Mouse (Mus musculus): ENCODE results near the gene Rsl1. TPM values are rescaled to one million over a fixed set of nuclear protein-coding genes. Genes with fewer than 3 reads are reported as not detected.

Gene Rsl1
- 0.14 and 0.71 TPM in 2 replicates for polyA plus RNA-seq (2012; ENCODE audit: low replicate concordance)

GRCm38 (mm10) chr13:67172991-67173722 lies at the start of gene Rsl1:
TSS of gene Rsl1 (plus strand) at chr13:67173182.

GRCm38 (mm10) chr13:67194340-67194894 lies 21.4 kb downstream of the Rsl1 start, which contains the start of gene Zfp455:
TSS of gene Zfp455 (plus strand) at chr13:67194506.

Other genes with a start within 250 kb of the Rsl1 start
- 0.26 and 0.58 TPM in 2 replicates for gene Zfp712, start 112.0 kb upstream of the Rsl1 start, polyA plus RNA-seq (2012; ENCODE audit: low replicate concordance)
- 0.07 TPM in 1 of 2 replicates, not detected in the other for gene Zfp708, start 75.2 kb upstream of the Rsl1 start, polyA plus RNA-seq (2012; ENCODE audit: low replicate concordance)
- 0.45 TPM in 1 of 2 replicates, not detected in the other for gene Gm28557, start 64.6 kb upstream of the Rsl1 start, polyA plus RNA-seq (2012; ENCODE audit: low replicate concordance)
- gene Rslcan18, start 56.9 kb upstream of the Rsl1 start, polyA plus RNA-seq (2012; ENCODE audit: low replicate concordance), result not detected in 2 replicates
- gene Zfp759, start 51.5 kb upstream of the Rsl1 start, polyA plus RNA-seq (2012; ENCODE audit: low replicate concordance), result 0.11 and 0.45 TPM in 2 replicates
- gene Zfp455, start 21.3 kb downstream of the Rsl1 start, polyA plus RNA-seq (2012; ENCODE audit: low replicate concordance), result 0.20 and 0.24 TPM in 2 replicates
- gene Zfp458, start 105.3 kb downstream of the Rsl1 start, polyA plus RNA-seq (2012; ENCODE audit: low replicate concordance), result 0.04 and 0.48 TPM in 2 replicates
- 0.51 TPM in 1 of 2 replicates, not detected in the other for gene Zfp457, start 133.3 kb downstream of the Rsl1 start, polyA plus RNA-seq (2012; ENCODE audit: low replicate concordance)
- gene Zfp595, start 159.4 kb downstream of the Rsl1 start, polyA plus RNA-seq (2012; ENCODE audit: low replicate concordance), result 0.24 and 0.64 TPM in 2 replicates
- not detected in 2 replicates for gene Gm28044, start 187.4 kb downstream of the Rsl1 start, polyA plus RNA-seq (2012; ENCODE audit: low replicate concordance)
- gene Zfp953, start 187.4 kb downstream of the Rsl1 start, polyA plus RNA-seq (2012; ENCODE audit: low replicate concordance), result 0.21 and 0.54 TPM in 2 replicates
- not detected in 2 replicates for gene Gm28041, start 202.6 kb downstream of the Rsl1 start, polyA plus RNA-seq (2012; ENCODE audit: low replicate concordance)
- gene Zfp456, start 202.6 kb downstream of the Rsl1 start, polyA plus RNA-seq (2012; ENCODE audit: low replicate concordance), result 0.11 and 0.29 TPM in 2 replicates
- gene Zfp429, start 226.6 kb downstream of the Rsl1 start, polyA plus RNA-seq (2012; ENCODE audit: low replicate concordance), result 4.1 and 8.4 TPM in 2 replicates
- 0.10 and 0.43 TPM in 2 replicates for gene Zfp459, start 248.2 kb downstream of the Rsl1 start, polyA plus RNA-seq (2012; ENCODE audit: low replicate concordance)